Mouse (Mus musculus): ENCODE results near the gene Ocrl.

Gene Ocrl

GRCm38 (mm10) chrX:47912306-47912792 lies at the start of gene Ocrl:
TSS of gene Ocrl (plus strand) at chrX:47912387.
- DNase-seq: peak; percentile 72 to 74

GRCm38 (mm10) chrX:47880052-47880451 lies 32.1 kb upstream of the Ocrl start:
- DNase-seq: peak in 1 of 2 experiments; percentile 1

GRCm38 (mm10) chrX:47882813-47883212 lies 29.4 kb upstream of the Ocrl start:
- no peak for DNase-seq

GRCm38 (mm10) chrX:47887401-47887800 lies 24.8 kb upstream of the Ocrl start:
- no peak for DNase-seq

GRCm38 (mm10) chrX:47891243-47891906 lies 20.8 kb upstream of the Ocrl start:
- DNase-seq: no peak

- DNase-seq: peak; percentile 16 to 20
These were observed 20.2 kb upstream of the Ocrl start for GRCm38 (mm10) chrX:47891907-47892430.

- peak in 1 of 2 experiments; percentile 0 for DNase-seq
These were observed 19.7 kb upstream of the Ocrl start, which contains the start of gene Smarca1 for GRCm38 (mm10) chrX:47892431-47893024. TSS of gene Smarca1 (minus strand) at chrX:47892974.

- DNase-seq: peak; percentile 8 to 9
These were observed 836 bp downstream of the Ocrl start for GRCm38 (mm10) chrX:47912904-47913542.

- no peak for DNase-seq
These were observed 1.4 kb downstream of the Ocrl start for GRCm38 (mm10) chrX:47913543-47913938.

- DNase-seq: no peak
These were observed 4.6 kb downstream of the Ocrl start for GRCm38 (mm10) chrX:47916831-47917230.

- no peak for DNase-seq
These were observed 8.4 kb downstream of the Ocrl start for GRCm38 (mm10) chrX:47920541-47920940.

GRCm38 (mm10) chrX:47927981-47928380 lies 15.8 kb downstream of the Ocrl start:
- no peak for DNase-seq

- DNase-seq: no peak
These were observed 18.3 kb downstream of the Ocrl start for GRCm38 (mm10) chrX:47930449-47930848.

- no peak for DNase-seq
These were observed 22.2 kb downstream of the Ocrl start for GRCm38 (mm10) chrX:47934352-47934751.

GRCm38 (mm10) chrX:47936885-47937284 lies 24.7 kb downstream of the Ocrl start:
- DNase-seq: no peak

- peak in 1 of 2 experiments; percentile 5 for DNase-seq
These were observed 25.6 kb downstream of the Ocrl start for GRCm38 (mm10) chrX:47937740-47938139.

- DNase-seq: no peak
These were observed 37.5 kb downstream of the Ocrl start for GRCm38 (mm10) chrX:47949729-47950128.

GRCm38 (mm10) chrX:47962579-47962978 lies 50.4 kb downstream of the Ocrl start:
- DNase-seq: no peak

GRCm38 (mm10) chrX:47970371-47970770 lies 58.2 kb downstream of the Ocrl start:
- DNase-seq: no peak

- DNase-seq: no peak
These were observed 58.7 kb downstream of the Ocrl start for GRCm38 (mm10) chrX:47970864-47971263.

GRCm38 (mm10) chrX:47971366-47972128 lies 59.4 kb downstream of the Ocrl start:
- no peak for DNase-seq

GRCm38 (mm10) chrX:47976551-47976950 lies 64.4 kb downstream of the Ocrl start:
- DNase-seq: no peak

GRCm38 (mm10) chrX:47977078-47977477 lies 64.9 kb downstream of the Ocrl start:
- no peak for DNase-seq

Data from cerebellum, postnatal 36 days (tissue).